Mouse (Mus musculus): ENCODE results near the gene Tgif2. TPM values are rescaled to one million over a fixed set of nuclear protein-coding genes. Genes with fewer than 3 reads are reported as not detected.
"Not testable (repeated sequence)": the region's sequence is repeated elsewhere in the genome, so short reads cannot be mapped to it uniquely, and the experiment has no call there.

The Tgif2 gene
- 18.9 and 21.5 TPM in 2 replicates for polyA plus RNA-seq (2014; fragmentation: Nextera tagmentation; extraction: Ambion mirVana)

DNA sequence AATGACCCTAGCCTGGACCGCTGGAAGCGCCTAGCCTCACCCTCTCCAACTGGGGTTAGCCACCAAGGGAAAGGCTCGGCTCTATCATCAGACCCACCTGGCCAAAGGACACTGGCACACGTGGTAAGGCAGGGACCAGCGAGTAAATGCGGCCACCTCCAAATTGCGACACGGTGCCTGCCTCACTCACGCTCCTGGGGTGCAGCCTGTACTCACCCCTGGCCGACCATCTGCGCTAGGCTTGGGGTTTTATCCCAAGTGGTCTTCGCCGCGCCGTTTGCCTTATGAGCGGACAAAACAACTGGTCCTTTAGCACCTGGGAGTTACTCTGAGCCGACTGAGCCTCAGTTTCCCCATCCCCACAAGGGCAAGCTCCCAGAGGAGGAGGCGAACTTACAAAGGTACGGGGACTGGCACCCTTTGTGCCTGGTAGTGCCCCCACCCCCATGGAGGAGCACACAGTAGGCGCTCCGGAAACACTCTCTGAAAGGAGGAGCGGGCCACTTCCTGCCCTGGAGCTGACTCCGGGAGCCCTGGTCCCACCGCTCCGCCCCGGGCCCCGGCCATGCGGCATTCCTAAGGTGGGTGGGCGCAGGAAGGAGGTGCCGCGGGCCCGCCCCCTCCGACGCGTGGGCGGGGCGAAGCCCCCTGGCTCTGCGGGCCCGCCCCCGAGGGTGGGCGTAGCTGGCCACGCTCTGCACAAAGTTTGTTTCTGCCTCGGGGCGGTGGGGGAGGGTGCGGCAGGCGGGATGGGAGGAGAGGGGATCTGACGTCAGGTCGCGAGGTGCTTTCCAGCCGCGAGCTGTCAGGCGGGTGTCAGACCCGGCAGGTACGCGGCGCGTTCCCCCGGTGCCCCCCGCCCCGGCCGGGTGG lies at the start of gene Tgif2:
TSS of gene Tgif2 (plus strand) at position 689 of the 873 bp plus-strand sequence.
- peak within 1 kb of the TSS; percentile 74 for H3K27ac ChIP-seq
- WGBS: 3% methylated on average over 49 of the region's 61 CpGs
- H3K4me1 ChIP-seq (replicated peaks; ENCODE audit: control insufficient read depth, insufficient read depth, low read length): peaks cover 15% of the 10 kb centered on the region; the same call in 1 of the 2 replicates
- peaks cover 19% of the 10 kb centered on the region for H3K27me3 ChIP-seq (ENCODE audit: control insufficient read depth, insufficient read depth, low read length)
- peak within 1 kb of the TSS; percentile 62 for H3K4me3 ChIP-seq (replicated peaks; ENCODE audit: low read length)
- H3K9ac ChIP-seq: peak within 1 kb of the TSS; percentile 69
- DNase-seq (ENCODE audit: low spot score): peak; percentile 77
- no peaks in the 10 kb centered on the region for H3K9me3 ChIP-seq (ENCODE audit: control insufficient read depth, low read length)
- H3K36me3 ChIP-seq (replicated peaks; ENCODE audit: control insufficient read depth, insufficient read depth): no peaks in the 10 kb centered on the region
- peak; percentile 78 for ATAC-seq (ENCODE audit: low FRiP score)
- peak within 1 kb of the TSS; percentile 95 for H3K4me2 ChIP-seq (replicated peaks)

DNA sequence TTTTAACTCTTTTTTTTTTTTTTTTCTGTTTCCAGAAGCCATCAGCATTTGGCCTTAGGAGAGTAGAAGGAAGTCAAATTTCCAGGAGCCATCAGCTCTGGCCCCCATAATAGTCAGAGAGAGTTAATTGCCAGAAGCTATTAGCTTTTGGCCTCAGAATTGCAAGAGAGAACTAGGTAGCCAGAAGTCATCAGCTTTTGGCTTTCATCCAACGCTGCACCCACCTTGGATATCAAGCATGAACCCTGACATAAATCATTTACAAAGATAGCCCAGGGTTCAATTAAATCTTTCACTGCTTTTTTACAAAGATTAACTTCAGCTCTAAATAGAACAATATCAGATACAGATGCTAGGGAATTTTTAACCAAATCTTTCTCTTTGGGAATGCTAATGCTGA lies 41.3 kb upstream of the Tgif2 start:
- no peak overlapping the region for H3K4me3 ChIP-seq (replicated peaks; ENCODE audit: low read length)
- ATAC-seq (ENCODE audit: low FRiP score): no peak
- peaks cover 1% of the 10 kb centered on the region; the same call in 1 of the 2 replicates for H3K9me3 ChIP-seq (ENCODE audit: control insufficient read depth, low read length)
- no peak overlapping the region for H3K9ac ChIP-seq
- H3K36me3 ChIP-seq (replicated peaks; ENCODE audit: control insufficient read depth, insufficient read depth): no peaks in the 10 kb centered on the region
- no peaks in the 10 kb centered on the region for H3K4me1 ChIP-seq (replicated peaks; ENCODE audit: control insufficient read depth, insufficient read depth, low read length)
- DNase-seq (ENCODE audit: low spot score): no peak
- H3K27ac ChIP-seq: no peak overlapping the region
- no peak overlapping the region for H3K4me2 ChIP-seq (replicated peaks)
- 91% methylated on average over 1 of the region's 1 CpGs for WGBS
- H3K27me3 ChIP-seq (ENCODE audit: control insufficient read depth, insufficient read depth, low read length): no peaks in the 10 kb centered on the region

DNA sequence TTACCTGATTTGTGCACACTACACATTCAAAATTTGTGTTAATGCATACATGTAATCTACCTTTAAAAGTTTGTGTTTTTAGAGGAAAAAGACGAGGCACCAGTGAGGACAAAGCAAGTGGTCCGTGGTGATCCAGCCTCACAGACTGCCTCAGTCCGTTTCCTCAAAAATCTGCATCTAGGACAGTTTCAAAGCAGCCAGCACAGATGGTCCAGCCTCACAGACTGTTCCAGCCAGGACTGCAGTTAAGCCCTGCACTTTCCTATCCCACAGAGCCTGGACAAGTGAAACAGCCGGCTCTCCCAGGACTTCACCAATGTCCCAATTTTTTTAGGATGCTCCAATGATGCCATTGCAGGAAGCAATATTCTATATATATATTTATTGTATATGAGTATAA lies 38.8 kb upstream of the Tgif2 start:
- Histone ChIP-seq H3K27me3 (ENCODE audit: control insufficient read depth, insufficient read depth, low read length) (no peaks in the 10 kb centered on the region), H3K9ac (no peak overlapping the region), H3K9me3 (ENCODE audit: control insufficient read depth, low read length) (no peaks in the 10 kb centered on the region), H3K4me2 (replicated peaks) (no peak overlapping the region), H3K4me1 (replicated peaks; ENCODE audit: control insufficient read depth, insufficient read depth, low read length) (no peaks in the 10 kb centered on the region), H3K36me3 (replicated peaks; ENCODE audit: control insufficient read depth, insufficient read depth) (no peaks in the 10 kb centered on the region), H3K4me3 (replicated peaks; ENCODE audit: low read length) (no peak overlapping the region), H3K27ac (no peak overlapping the region)
- 79% methylated on average over 4 of the region's 4 CpGs for WGBS
- DNase-seq (ENCODE audit: low spot score): no peak
- ATAC-seq (ENCODE audit: low FRiP score): no peak

DNA sequence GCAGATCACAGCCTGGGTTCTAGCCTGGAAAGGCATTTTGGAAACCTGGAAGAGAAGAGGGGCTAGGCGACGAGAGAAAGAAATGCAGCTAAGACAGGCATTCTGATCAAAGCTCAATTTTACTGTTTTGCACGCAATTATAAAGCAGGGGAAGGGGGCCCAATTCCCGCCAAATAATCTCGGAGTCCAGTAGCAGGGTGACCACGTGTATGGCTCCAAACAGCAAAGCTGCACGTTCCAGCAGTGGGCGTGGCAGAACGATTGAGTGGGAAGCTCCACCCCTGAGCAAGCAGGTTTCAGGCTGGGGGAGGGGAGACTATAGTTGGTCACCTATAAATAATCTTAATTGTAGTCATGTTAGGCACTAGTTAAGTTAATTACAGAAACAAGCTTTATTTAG lies 37.7 kb upstream of the Tgif2 start:
- 59% methylated on average over 9 of the region's 9 CpGs for WGBS
- not testable (repeated sequence) for H3K9me3 ChIP-seq (ENCODE audit: control insufficient read depth, low read length); H3K4me2 ChIP-seq (replicated peaks)

DNA sequence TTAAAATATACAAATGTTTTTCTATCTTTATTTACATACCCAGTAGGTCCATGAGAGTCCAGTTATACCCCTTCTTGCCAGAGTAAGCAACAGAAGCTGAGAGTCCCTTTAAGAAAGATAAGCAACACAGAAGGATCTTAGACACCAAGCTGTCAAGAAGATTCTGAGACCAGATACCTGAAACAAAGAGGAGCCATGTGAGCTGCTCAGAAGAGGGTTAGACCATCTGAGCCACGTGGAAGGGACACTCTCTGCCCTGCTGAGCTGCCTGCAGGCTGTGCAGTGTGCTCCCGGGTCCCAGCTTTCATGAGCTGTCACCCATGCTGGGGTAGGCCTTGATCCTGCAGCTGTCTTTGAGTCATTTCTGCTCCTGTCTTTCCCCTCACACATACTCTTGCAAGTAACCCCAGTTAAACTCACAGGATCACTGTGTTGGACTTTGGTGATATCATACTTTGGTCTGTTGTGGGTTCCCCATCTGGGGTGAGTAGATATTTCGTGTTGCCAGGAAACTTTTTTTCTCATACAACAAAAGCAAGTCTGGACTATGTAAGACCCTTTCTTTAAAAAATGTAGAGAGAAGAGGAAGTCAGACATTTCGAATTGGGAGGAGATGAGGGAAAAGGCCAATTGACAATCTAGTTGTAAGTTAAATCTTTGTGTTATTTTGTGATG lies 36.0 kb upstream of the Tgif2 start:
- Histone ChIP-seq H3K4me2 (replicated peaks) (no peak overlapping the region), H3K4me3 (replicated peaks; ENCODE audit: low read length) (no peak overlapping the region), H3K9me3 (ENCODE audit: control insufficient read depth, low read length) (no peaks in the 10 kb centered on the region), H3K27ac (no peak overlapping the region), H3K36me3 (replicated peaks; ENCODE audit: control insufficient read depth, insufficient read depth) (no peaks in the 10 kb centered on the region), H3K27me3 (ENCODE audit: control insufficient read depth, insufficient read depth, low read length) (no peaks in the 10 kb centered on the region), H3K9ac (no peak overlapping the region), H3K4me1 (replicated peaks; ENCODE audit: control insufficient read depth, insufficient read depth, low read length) (no peaks in the 10 kb centered on the region)
- DNase-seq (ENCODE audit: low spot score) (no peak), ATAC-seq (ENCODE audit: low FRiP score) (no peak)
- 63% methylated on average over 4 of the region's 4 CpGs for WGBS

More for the DNA sequence above, 37.7 kb upstream of the Tgif2 start:
- not testable (repeated sequence) for H3K4me3 ChIP-seq (replicated peaks; ENCODE audit: low read length); DNase-seq (ENCODE audit: low spot score); H3K9ac ChIP-seq; ATAC-seq (ENCODE audit: low FRiP score); H3K27me3 ChIP-seq (ENCODE audit: control insufficient read depth, insufficient read depth, low read length); H3K36me3 ChIP-seq (replicated peaks; ENCODE audit: control insufficient read depth, insufficient read depth); H3K27ac ChIP-seq; H3K4me1 ChIP-seq (replicated peaks; ENCODE audit: control insufficient read depth, insufficient read depth, low read length)

DNA sequence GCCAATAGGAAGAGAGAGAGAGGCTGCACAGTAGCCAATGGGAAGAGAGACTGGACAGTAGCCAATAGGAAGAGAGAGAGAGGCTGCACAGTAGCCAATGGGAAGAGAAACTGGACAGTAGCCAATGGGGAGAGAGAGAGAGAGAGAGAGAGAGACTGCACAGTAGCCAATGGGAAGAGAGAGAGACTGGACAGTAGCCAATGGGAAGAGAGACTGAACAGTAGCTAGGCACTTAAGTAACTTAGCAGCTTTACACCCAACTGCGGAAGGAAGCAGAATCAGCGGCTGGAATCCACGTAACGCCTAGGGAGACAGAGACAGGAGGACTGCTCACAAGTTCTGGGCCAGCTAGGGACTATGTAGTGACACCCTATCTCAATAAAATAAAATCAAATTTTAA lies 35.2 kb upstream of the Tgif2 start:
- H3K36me3 ChIP-seq (replicated peaks; ENCODE audit: control insufficient read depth, insufficient read depth): no peaks in the 10 kb centered on the region
- H3K9me3 ChIP-seq (ENCODE audit: control insufficient read depth, low read length): no peaks in the 10 kb centered on the region
- no peak overlapping the region for H3K27ac ChIP-seq
- no peak overlapping the region for H3K4me2 ChIP-seq (replicated peaks)
- ATAC-seq (ENCODE audit: low FRiP score) (no peak), DNase-seq (ENCODE audit: low spot score) (no peak)
- H3K9ac ChIP-seq: no peak overlapping the region
- H3K4me1 ChIP-seq (replicated peaks; ENCODE audit: control insufficient read depth, insufficient read depth, low read length): no peaks in the 10 kb centered on the region
- 92% methylated on average over 4 of the region's 4 CpGs for WGBS
- H3K27me3 ChIP-seq (ENCODE audit: control insufficient read depth, insufficient read depth, low read length): no peaks in the 10 kb centered on the region
- H3K4me3 ChIP-seq (replicated peaks; ENCODE audit: low read length): no peak overlapping the region

DNA sequence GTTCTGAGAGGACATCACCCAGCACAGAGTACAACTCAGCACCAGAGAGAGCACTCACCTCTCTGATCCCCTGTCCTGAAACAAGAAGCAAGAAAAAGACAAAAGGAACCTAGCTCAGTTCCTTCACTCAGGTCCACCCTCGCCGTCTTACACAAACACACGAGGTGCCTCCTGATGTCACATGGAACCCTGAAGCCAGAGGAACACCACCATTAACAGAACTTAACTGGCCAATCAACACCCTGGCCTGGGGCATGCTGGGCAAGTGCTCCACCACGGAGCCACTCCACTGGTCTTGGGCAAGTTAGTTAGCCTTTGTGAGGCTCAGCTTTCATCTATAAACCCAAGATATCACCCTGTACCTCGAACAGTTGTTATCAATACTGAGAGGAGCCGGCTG lies 32.9 kb upstream of the Tgif2 start:
- Histone ChIP-seq H3K9ac (no peak overlapping the region), H3K27me3 (ENCODE audit: control insufficient read depth, insufficient read depth, low read length) (no peaks in the 10 kb centered on the region), H3K36me3 (replicated peaks; ENCODE audit: control insufficient read depth, insufficient read depth) (no peaks in the 10 kb centered on the region), H3K9me3 (ENCODE audit: control insufficient read depth, low read length) (no peaks in the 10 kb centered on the region), H3K4me2 (replicated peaks) (no peak overlapping the region), H3K4me3 (replicated peaks; ENCODE audit: low read length) (no peak overlapping the region), H3K27ac (no peak overlapping the region), H3K4me1 (replicated peaks; ENCODE audit: control insufficient read depth, insufficient read depth, low read length) (no peaks in the 10 kb centered on the region)
- no peak for ATAC-seq (ENCODE audit: low FRiP score)
- 78% methylated on average over 6 of the region's 6 CpGs for WGBS
- DNase-seq (ENCODE audit: low spot score): no peak

DNA sequence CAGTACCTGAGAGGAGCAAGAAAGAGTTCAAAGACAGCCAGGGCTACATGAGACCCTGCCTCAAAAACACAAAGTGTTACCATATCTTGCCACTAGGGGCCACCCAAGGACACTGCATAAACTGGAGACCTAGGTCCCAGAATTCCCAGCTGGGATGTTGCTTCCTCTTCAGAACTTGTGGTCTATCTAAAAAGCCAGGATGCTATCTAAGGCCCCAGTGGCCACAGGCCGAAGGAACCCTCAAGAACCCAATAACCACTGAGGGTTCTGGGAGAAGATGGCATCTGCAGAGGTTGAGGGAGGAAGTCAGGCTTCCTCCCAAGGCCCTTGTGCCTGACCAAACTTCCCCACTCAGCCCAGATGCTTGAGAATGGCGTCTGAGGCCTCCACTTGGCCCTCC lies 30.2 kb upstream of the Tgif2 start:
- H3K9me3 ChIP-seq (ENCODE audit: control insufficient read depth, low read length): no peaks in the 10 kb centered on the region
- no peaks in the 10 kb centered on the region for H3K36me3 ChIP-seq (replicated peaks; ENCODE audit: control insufficient read depth, insufficient read depth)
- H3K27ac ChIP-seq: no peak overlapping the region
- H3K4me3 ChIP-seq (replicated peaks; ENCODE audit: low read length): no peak overlapping the region
- DNase-seq (ENCODE audit: low spot score): peak; percentile 78
- H3K27me3 ChIP-seq (ENCODE audit: control insufficient read depth, insufficient read depth, low read length): no peaks in the 10 kb centered on the region
- ATAC-seq (ENCODE audit: low FRiP score): no peak
- H3K4me2 ChIP-seq (replicated peaks): no peak overlapping the region
- no peak overlapping the region for H3K9ac ChIP-seq
- WGBS: 40% methylated on average over 2 of the region's 2 CpGs
- peaks cover 6% of the 10 kb centered on the region for H3K4me1 ChIP-seq (replicated peaks; ENCODE audit: control insufficient read depth, insufficient read depth, low read length)

DNA sequence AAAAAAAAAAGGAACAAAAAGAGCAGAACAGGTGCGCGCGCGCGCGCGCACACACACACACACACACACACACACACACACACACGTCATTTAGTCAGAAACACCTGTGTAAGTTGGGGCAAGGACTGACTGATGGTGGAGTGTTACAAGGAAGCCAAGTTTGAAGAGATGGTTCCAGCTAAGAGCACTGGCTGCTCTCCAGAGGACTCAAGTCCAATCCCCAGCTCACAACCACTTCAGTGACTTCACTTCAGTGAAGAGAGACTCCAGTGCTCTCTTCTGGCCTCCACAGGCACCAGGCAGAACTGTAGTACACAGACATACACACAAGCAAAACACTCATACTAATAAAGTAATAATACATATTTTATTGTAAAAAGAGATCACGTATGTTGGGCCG lies 29.1 kb upstream of the Tgif2 start:
- peaks cover 6% of the 10 kb centered on the region for H3K4me1 ChIP-seq (replicated peaks; ENCODE audit: control insufficient read depth, insufficient read depth, low read length)
- no peaks in the 10 kb centered on the region for H3K36me3 ChIP-seq (replicated peaks; ENCODE audit: control insufficient read depth, insufficient read depth)
- WGBS: 99% methylated on average over 10 of the region's 10 CpGs
- H3K4me2 ChIP-seq (replicated peaks): no peak overlapping the region
- H3K27me3 ChIP-seq (ENCODE audit: control insufficient read depth, insufficient read depth, low read length): no peaks in the 10 kb centered on the region
- no peak for ATAC-seq (ENCODE audit: low FRiP score)
- no peak for DNase-seq (ENCODE audit: low spot score)
- H3K9ac ChIP-seq: no peak overlapping the region
- H3K4me3 ChIP-seq (replicated peaks; ENCODE audit: low read length): no peak overlapping the region
- no peak overlapping the region for H3K27ac ChIP-seq
- H3K9me3 ChIP-seq (ENCODE audit: control insufficient read depth, low read length): no peaks in the 10 kb centered on the region
